Mouse (Mus musculus): Measurements from ENCODE around the gene 1700123L14Rik.
"Not testable (repeated sequence)": the region's sequence is repeated elsewhere in the genome, so short reads cannot be mapped to it uniquely, and the experiment has no call there.

1700123L14Rik gene

GRCm38 (mm10) chr6:96165818-96166379 is at the start of gene 1700123L14Rik:
Gene 1700123L14Rik, minus strand, starts transcription at chr6:96166243.
- no peak for DNase-seq (ENCODE audit: low read depth)

GRCm38 (mm10) chr6:96205395-96205794 is 39.4 kb upstream of the 1700123L14Rik start:
- no peak for DNase-seq (ENCODE audit: low read depth)

- DNase-seq (ENCODE audit: low read depth), result not testable (repeated sequence)
Measured at GRCm38 (mm10) chr6:96198991-96199390, 32.9 kb upstream of the 1700123L14Rik start.

- DNase-seq (ENCODE audit: low read depth), result no peak
Measured at GRCm38 (mm10) chr6:96186517-96186916, 20.5 kb upstream of the 1700123L14Rik start.

- DNase-seq (ENCODE audit: low read depth), result no peak
Measured at GRCm38 (mm10) chr6:96183392-96183791, 17.3 kb upstream of the 1700123L14Rik start.

GRCm38 (mm10) chr6:96178530-96178929 is 12.5 kb upstream of the 1700123L14Rik start:
- DNase-seq (ENCODE audit: low read depth), result no peak

GRCm38 (mm10) chr6:96173681-96174080 is 7.6 kb upstream of the 1700123L14Rik start:
- no peak for DNase-seq (ENCODE audit: low read depth)

GRCm38 (mm10) chr6:96167031-96167430 is 988 bp upstream of the 1700123L14Rik start:
- no peak for DNase-seq (ENCODE audit: low read depth)

GRCm38 (mm10) chr6:96165403-96165802 is 640 bp downstream of the 1700123L14Rik start:
- DNase-seq (ENCODE audit: low read depth), result no peak

GRCm38 (mm10) chr6:96143326-96143725 is 22.7 kb downstream of the 1700123L14Rik start:
- DNase-seq (ENCODE audit: low read depth), result no peak

- no peak for DNase-seq (ENCODE audit: low read depth)
Measured at GRCm38 (mm10) chr6:96116534-96117272, 49.3 kb downstream of the 1700123L14Rik start.

- DNase-seq (ENCODE audit: low read depth), result no peak
Measured at GRCm38 (mm10) chr6:96116148-96116533, 49.9 kb downstream of the 1700123L14Rik start.

Data from naive thymus-derived CD4-positive, alpha-beta T cell, adult 2 months (primary cell).